Mouse (Mus musculus) forebrain, embryonic 10.5 days (tissue): ENCODE results near the gene Abcd2. TPM values are rescaled to one million over a fixed set of nuclear protein-coding genes. Genes with fewer than 3 reads are reported as not detected.
A peak's percentile ranks its signal among the peaks of the same experiment; 100 is the strongest.

Source experiments
- DNase-seq: peaks from one replicate; pipeline ENCODE4 v3.0.0-alpha.2; 2017; ENCODE audit warnings: low spot score; ENCODE audit errors: extremely low spot score
- H3K27ac ChIP-seq: fragments of 300-500 bp; sonication (generic); 2 replicates; pipeline ENCODE4 v1.5.1; 2016; ENCODE audit warnings: mild to moderate bottlenecking
- H3K27me3 ChIP-seq: fragments of 300-500 bp; sonication (generic); 2 replicates; pipeline ENCODE4 v1.6.1; 2016; ENCODE audit warnings: mild to moderate bottlenecking; ENCODE audit not compliant: poor library complexity, severe bottlenecking
- H3K36me3 ChIP-seq: fragments of 300-500 bp; sonication (generic); replicated peaks from 2 replicates; pipeline ENCODE4 v1.6.1; 2016; ENCODE audit warnings: mild to moderate bottlenecking, moderate library complexity
- H3K4me1 ChIP-seq: fragments of 300-500 bp; sonication (generic); 2 replicates; pipeline ENCODE4 v1.6.1; 2016
- H3K4me3 ChIP-seq: fragments of 300-500 bp; sonication (generic); 2 replicates; pipeline ENCODE4 v1.5.1; 2016; ENCODE audit warnings: mild to moderate bottlenecking, moderate library complexity
- H3K9me3 ChIP-seq: fragments of 300-500 bp; sonication (generic); 2 replicates; pipeline ENCODE4 v1.6.1; 2016; ENCODE audit warnings: mild to moderate bottlenecking, moderate library complexity
- WGBS: fragments of 180-500 bp; shearing (Covaris S2); methylation state at CpG from one replicate; pipeline ENCODE4 v1.1.7; 2016; 5-methylcytosine and 5-hydroxymethylcytosine counted together
- polyA plus RNA-seq: library from polyadenylated mRNA; unstranded; fragments of >200 nt; fragmentation: Nextera tagmentation; extraction: Ambion mirVana; gene quantifications from 2 replicates; pipeline ENCODE4 v1.2.1, GENCODE M21; 2016

The Abcd2 gene
- polyA plus RNA-seq, 1 experiment from 2014 or later, result 16.3 TPM

GRCm38 (mm10) chr15:91112555-91113209 is 78.9 kb downstream of the Abcd2 start:
- Histone ChIP-seq H3K4me1 (no peaks in the 10 kb centered on the region), H3K4me3 (no peak overlapping the region), H3K36me3 (no peaks in the 10 kb centered on the region), H3K27ac (no peak overlapping the region), H3K9me3 (no peaks in the 10 kb centered on the region; the same call in 1 of the 2 replicates), H3K27me3 (no peaks in the 10 kb centered on the region)
- no peak for DNase-seq
- WGBS, result 93% methylated on average over 7 of the region's 7 CpGs

GRCm38 (mm10) chr15:91108102-91108659 is 83.4 kb downstream of the Abcd2 start:
- Histone ChIP-seq H3K36me3 (no peaks in the 10 kb centered on the region), H3K27ac (no peak overlapping the region), H3K9me3 (no peaks in the 10 kb centered on the region; the same call in 1 of the 2 replicates), H3K4me3 (no peak overlapping the region), H3K27me3 (no peaks in the 10 kb centered on the region), H3K4me1 (peaks cover 4% of the 10 kb centered on the region; the same call in 1 of the 2 replicates)
- no peak for DNase-seq
- 95% methylated on average over 5 of the region's 5 CpGs for WGBS

- 78% methylated on average over 3 of the region's 3 CpGs for WGBS
- DNase-seq, result no peak
- no peak overlapping the region for H3K4me3 ChIP-seq
Observed at GRCm38 (mm10) chr15:91104934-91105333, 86.7 kb downstream of the Abcd2 start.

GRCm38 (mm10) chr15:91104276-91104675 is 87.3 kb downstream of the Abcd2 start:
- WGBS, result 100% methylated on average over 1 of the region's 1 CpGs
- Histone ChIP-seq H3K27ac (no peak overlapping the region), H3K9me3 (no peaks in the 10 kb centered on the region), H3K4me1 (peaks cover 4% of the 10 kb centered on the region; the same call in 1 of the 2 replicates), H3K27me3 (no peaks in the 10 kb centered on the region), H3K36me3 (no peaks in the 10 kb centered on the region), H3K4me3 (no peak overlapping the region)
- DNase-seq, result no peak

More at GRCm38 (mm10) chr15:91104934-91105333, 86.7 kb downstream of the Abcd2 start:
- no peaks in the 10 kb centered on the region for H3K27me3 ChIP-seq
- H3K9me3 ChIP-seq, result no peaks in the 10 kb centered on the region; the same call in 1 of the 2 replicates
- no peak overlapping the region for H3K27ac ChIP-seq
- no peaks in the 10 kb centered on the region for H3K36me3 ChIP-seq
- H3K4me1 ChIP-seq, result peaks cover 4% of the 10 kb centered on the region; the same call in 1 of the 2 replicates

GRCm38 (mm10) chr15:91103814-91104213 is 87.8 kb downstream of the Abcd2 start:
- peaks cover 4% of the 10 kb centered on the region; the same call in 1 of the 2 replicates for H3K4me1 ChIP-seq
- no peaks in the 10 kb centered on the region for H3K27me3 ChIP-seq
- H3K9me3 ChIP-seq, result no peaks in the 10 kb centered on the region
- peak; percentile 13 for DNase-seq
- H3K27ac ChIP-seq, result no peak overlapping the region
- no peaks in the 10 kb centered on the region for H3K36me3 ChIP-seq
- WGBS, result 81% methylated on average over 14 of the region's 14 CpGs
- no peak overlapping the region for H3K4me3 ChIP-seq

- DNase-seq, result peak; percentile 9
- no peaks in the 10 kb centered on the region for H3K27me3 ChIP-seq
Observed at GRCm38 (mm10) chr15:91103305-91103704, 88.3 kb downstream of the Abcd2 start.

GRCm38 (mm10) chr15:91096606-91097005 is 95.0 kb downstream of the Abcd2 start:
- Histone ChIP-seq H3K27ac (no peak overlapping the region), H3K36me3 (no peaks in the 10 kb centered on the region), H3K4me3 (no peak overlapping the region), H3K4me1 (peaks cover 16% of the 10 kb centered on the region), H3K9me3 (no peaks in the 10 kb centered on the region), H3K27me3 (no peaks in the 10 kb centered on the region)
- 90% methylated on average over 6 of the region's 6 CpGs for WGBS
- peak; percentile 11 for DNase-seq

More at GRCm38 (mm10) chr15:91103305-91103704, 88.3 kb downstream of the Abcd2 start:
- no peak overlapping the region for H3K4me3 ChIP-seq
- H3K4me1 ChIP-seq, result peaks cover 4% of the 10 kb centered on the region; the same call in 1 of the 2 replicates
- no peaks in the 10 kb centered on the region for H3K36me3 ChIP-seq
- WGBS, result 93% methylated on average over 8 of the region's 8 CpGs
- H3K9me3 ChIP-seq, result no peaks in the 10 kb centered on the region
- no peak overlapping the region for H3K27ac ChIP-seq

Other genes starting within 250 kb of the Abcd2 start
- 26.7 and 26.8 TPM in 2 replicates for gene Kif21a, start 141.9 kb downstream of the Abcd2 start, polyA plus RNA-seq
- gene CN725425, start 7.7 kb upstream of the Abcd2 start, polyA plus RNA-seq, result not detected in 2 replicates